Mouse (Mus musculus): ENCODE measurements around the gene Trim30c. TPM values are rescaled to one million over a fixed set of nuclear protein-coding genes. Genes with fewer than 3 reads are reported as not detected.
A peak's percentile ranks its signal among the peaks of the same experiment; 100 is the strongest.

Gene Trim30c
- total and polyA plus RNA-seq, 3 experiments = 0.12 TPM; not detected in 2

DNA sequence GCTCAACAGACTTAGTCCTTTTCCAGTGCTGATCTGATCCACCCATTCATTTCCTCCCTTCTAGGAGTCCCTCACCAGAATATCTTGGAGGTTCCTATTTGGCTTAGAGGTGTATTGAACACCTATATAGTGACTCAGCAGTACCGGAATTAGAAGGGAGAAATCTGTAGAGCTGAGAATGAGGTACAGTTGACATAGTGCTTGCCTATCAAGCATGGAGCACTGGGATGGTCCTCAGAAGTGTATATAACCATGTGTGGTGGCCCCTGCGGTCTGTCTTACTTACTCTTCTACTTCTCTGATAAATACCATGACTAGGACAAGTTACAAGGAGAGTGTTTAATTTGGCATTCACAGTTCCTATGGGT lies 47.1 kb downstream of the Trim30c start:
- Histone ChIP-seq H3K27me3 (ENCODE audit: control insufficient read depth in 1 of 2, insufficient read depth in 2 of 2, low read length in 2 of 2) (no peaks in the 10 kb centered on the region), H3K36me3 (ENCODE audit: control insufficient read depth in 1 of 2, insufficient read depth in 2 of 2, low read length in 2 of 2) (peaks cover 0 to 5% of the 10 kb centered on the region in 2 experiments; a peak in 2 of 4 replicates), H3K9ac (ENCODE audit: control insufficient read depth, low read depth, low read length, poor library complexity, severe bottlenecking) (peak overlapping the region; percentile 29; the same call in 1 of the 2 replicates), H3K27ac (ENCODE audit: control insufficient read depth, low read depth, low read length) (peak overlapping the region; percentile 59), H3K4me3 (ENCODE audit: control insufficient read depth in 1 of 2, insufficient read depth in 1 of 2, low read depth in 2 of 2, low read length in 2 of 2) (peak overlapping the region; percentile 38 to 49), H3K9me3 (replicated peaks; ENCODE audit: insufficient read depth, low read length) (no peaks in the 10 kb centered on the region), H3K4me1 (ENCODE audit: control insufficient read depth in 1 of 2, insufficient read depth in 2 of 2, low read length in 2 of 2) (peaks cover 0 to 4% of the 10 kb centered on the region in 2 experiments; a peak in 2 of 4 replicates), H3K79me2 (ENCODE audit: control insufficient read depth, insufficient read depth, low read length, poor library complexity) (no peaks in the 10 kb centered on the region)
- TF ChIP-seq USF1 (IDR thresholded peaks at IDR 0.05; ENCODE audit: low read depth, low read length) = no peak
- TF ChIP-seq SIN3A (IDR thresholded peaks at IDR 0.05; ENCODE audit: low read length) = no peak
- no peak for TF ChIP-seq POLR2AphosphoS5 (IDR thresholded peaks at IDR 0.05; ENCODE audit: borderline replicate concordance, low read depth, low read length)
- no peak for TF ChIP-seq MEF2A (IDR thresholded peaks at IDR 0.05; ENCODE audit: extremely low read depth, insufficient replicate concordance, low read depth, low read length, poor library complexity, severe bottlenecking)
- no peak for TF ChIP-seq CHD1 (IDR thresholded peaks at IDR 0.05; ENCODE audit: low read depth, low read length)
- no peak for TF ChIP-seq NRF1 (IDR thresholded peaks at IDR 0.05; ENCODE audit: insufficient read depth, low read depth, low read length, poor library complexity, severe bottlenecking)
- TF ChIP-seq SMC3 (IDR thresholded peaks at IDR 0.05; ENCODE audit: low read depth, low read length) = no peak
- no peak for TF ChIP-seq GABPA (IDR thresholded peaks at IDR 0.05; ENCODE audit: low read depth, low read length)
- no peak for TF ChIP-seq TBP (IDR thresholded peaks at IDR 0.05; ENCODE audit: low read depth, low read length)
- TF ChIP-seq JUND (IDR thresholded peaks at IDR 0.05; ENCODE audit: low read depth, low read length) = no peak
- DNase-seq (ENCODE audit: low read depth, low spot score) = no peak

DNA sequence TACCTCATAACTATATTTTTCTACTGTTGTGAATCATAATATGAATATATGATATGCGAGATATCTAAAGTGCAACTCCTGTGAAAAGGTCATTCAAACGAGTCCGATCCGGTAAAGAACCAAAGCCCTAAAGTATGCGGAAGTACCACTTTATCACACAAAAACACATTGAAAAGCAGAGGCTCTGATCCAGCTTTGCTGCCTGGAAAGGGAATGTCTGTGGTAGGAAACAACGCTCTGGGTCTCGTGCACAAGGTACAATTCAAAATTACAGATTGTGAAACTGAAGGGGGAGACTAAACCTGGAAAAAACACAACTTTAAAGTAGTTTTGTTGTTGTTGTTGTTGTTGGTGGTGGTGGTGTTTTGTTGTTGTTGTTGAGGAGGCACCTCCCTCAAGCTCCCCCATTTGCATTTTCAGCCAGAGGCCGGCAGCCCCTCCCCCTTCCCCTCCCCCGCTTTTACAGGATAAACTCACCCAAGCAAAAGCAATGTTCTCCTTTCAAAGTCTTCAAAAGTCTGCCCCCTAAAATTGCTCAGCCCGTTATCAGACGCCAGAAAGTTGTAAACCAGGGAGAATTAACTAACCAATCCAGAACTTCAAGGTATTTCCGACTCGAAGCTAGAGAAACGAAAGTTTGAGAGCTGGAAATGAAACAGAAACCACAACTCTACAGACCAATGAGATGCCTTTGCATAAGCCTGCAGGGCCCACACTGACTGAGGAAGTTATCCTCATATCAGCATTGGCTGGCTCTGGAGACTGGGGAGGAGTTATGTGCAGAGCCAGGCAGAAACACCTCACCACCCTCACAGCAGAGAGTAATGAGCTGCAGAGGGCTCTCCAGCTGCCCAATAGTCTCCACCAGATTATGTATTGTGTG lies 47.7 kb downstream of the Trim30c start, which contains the start of gene Trim12c:
Trim12c (minus strand) TSS at position 646 of the 883 bp plus-strand sequence.
- DNase-seq (ENCODE audit: low read depth, low spot score) = peak; percentile 94
- H3K4me3 ChIP-seq (ENCODE audit: control insufficient read depth in 1 of 2, insufficient read depth in 1 of 2, low read depth in 2 of 2, low read length in 2 of 2) = peak within 1 kb of the TSS; percentile 49 to 66
- H3K79me2 ChIP-seq (ENCODE audit: control insufficient read depth, insufficient read depth, low read length, poor library complexity) = no peaks in the 10 kb centered on the region
- H3K4me1 ChIP-seq (ENCODE audit: control insufficient read depth in 1 of 2, insufficient read depth in 2 of 2, low read length in 2 of 2) = peaks cover 3 to 4% of the 10 kb centered on the region in 2 experiments; a peak in 2 of 4 replicates
- H3K27me3 ChIP-seq (ENCODE audit: control insufficient read depth in 1 of 2, insufficient read depth in 2 of 2, low read length in 2 of 2) = no peaks in the 10 kb centered on the region
- no peaks in the 10 kb centered on the region for H3K9me3 ChIP-seq (replicated peaks; ENCODE audit: insufficient read depth, low read length)
- peaks cover 0 to 5% of the 10 kb centered on the region in 2 experiments; a peak in 2 of 4 replicates for H3K36me3 ChIP-seq (ENCODE audit: control insufficient read depth in 1 of 2, insufficient read depth in 2 of 2, low read length in 2 of 2)
- peak within 1 kb of the TSS; percentile 92 for H3K27ac ChIP-seq (ENCODE audit: control insufficient read depth, low read depth, low read length)
- H3K9ac ChIP-seq (ENCODE audit: control insufficient read depth, low read depth, low read length, poor library complexity, severe bottlenecking) = peak within 1 kb of the TSS; percentile 54
- 0 out of 2 replicates have a peak, but pooled peaks have one; percentile 5 for TF ChIP-seq MAFK (IDR thresholded peaks at IDR 0.05; ENCODE audit: borderline replicate concordance, low read depth, low read length)
- TF ChIP-seq ZKSCAN1 (IDR thresholded peaks at IDR 0.05; ENCODE audit: low read depth, low read length) = no peak
- peak; percentile 75 for TF ChIP-seq ETS1 (IDR thresholded peaks at IDR 0.05; ENCODE audit: low read depth, low read length)
- no peak for TF ChIP-seq NELFE (IDR thresholded peaks at IDR 0.05; ENCODE audit: low read depth, low read length)
- no peak for TF ChIP-seq USF2 (IDR thresholded peaks at IDR 0.05; ENCODE audit: borderline replicate concordance in 1 of 2, insufficient read depth in 1 of 2, low read depth in 1 of 2, low read length in 2 of 2)
- no peak for TF ChIP-seq GABPA (IDR thresholded peaks at IDR 0.05; ENCODE audit: low read depth, low read length)
- no peak for TF ChIP-seq UBTF (IDR thresholded peaks at IDR 0.05; ENCODE audit: borderline replicate concordance, insufficient read depth, low read depth, low read length)
- TF ChIP-seq NRF1 (IDR thresholded peaks at IDR 0.05; ENCODE audit: insufficient read depth, low read depth, low read length, poor library complexity, severe bottlenecking) = no peak
- no peak for TF ChIP-seq MYB (IDR thresholded peaks at IDR 0.05; ENCODE audit: low read depth, low read length)
- peak; percentile 55; the same call in 1 of the 2 replicates for TF ChIP-seq HCFC1 (IDR thresholded peaks at IDR 0.05; ENCODE audit: low read depth, low read length)
- peak; percentile 17; the same call in 1 of the 2 replicates for TF ChIP-seq MYC (IDR thresholded peaks at IDR 0.05; ENCODE audit: low read depth, low read length)
- no peak for TF ChIP-seq CTCF (IDR thresholded peaks at IDR 0.05 in 2 of 3, conservative IDR thresholded peaks at IDR 0.05 in 1 of 3; ENCODE audit: control insufficient read depth in 1 of 3, insufficient read depth in 1 of 3, low read depth in 2 of 3, low read length in 3 of 3, poor library complexity in 1 of 3, severe bottlenecking in 1 of 3)
- TF ChIP-seq RCOR1 (IDR thresholded peaks at IDR 0.05; ENCODE audit: low read depth, low read length) = 0 out of 2 replicates have a peak, but pooled peaks have one; percentile 11
- no peak for TF ChIP-seq MXI1 (IDR thresholded peaks at IDR 0.05; ENCODE audit: low read depth, low read length)
- TF ChIP-seq TAL1 (IDR thresholded peaks at IDR 0.05; ENCODE audit: low read length) = peak; percentile 91
- no peak for TF ChIP-seq MAZ (IDR thresholded peaks at IDR 0.05; ENCODE audit: low read depth, low read length)
- peak; percentile 86 for TF ChIP-seq SIN3A (IDR thresholded peaks at IDR 0.05; ENCODE audit: low read length)
- peak; percentile 52; the same call in 1 of the 2 replicates for TF ChIP-seq TBP (IDR thresholded peaks at IDR 0.05; ENCODE audit: low read depth, low read length)
- peak; percentile 67 for TF ChIP-seq GATA1 (IDR thresholded peaks at IDR 0.05; ENCODE audit: low read depth, low read length)
- TF ChIP-seq TCF12 (IDR thresholded peaks at IDR 0.05; ENCODE audit: low read depth, low read length) = peak; percentile 79
- no peak for TF ChIP-seq MEF2A (IDR thresholded peaks at IDR 0.05; ENCODE audit: extremely low read depth, insufficient replicate concordance, low read depth, low read length, poor library complexity, severe bottlenecking)
- peak; percentile 65 to 76 for TF ChIP-seq EP300 (IDR thresholded peaks at IDR 0.05; ENCODE audit: low read depth in 1 of 2, low read length in 2 of 2)
